Mouse (Mus musculus): ENCODE data around the gene Glyatl3. TPM values are rescaled to one million over a fixed set of nuclear protein-coding genes. Genes with fewer than 3 reads are reported as not detected.

Gene Glyatl3
- polyA plus RNA-seq, 1 experiment from 2014 or later = not detected

DNA sequence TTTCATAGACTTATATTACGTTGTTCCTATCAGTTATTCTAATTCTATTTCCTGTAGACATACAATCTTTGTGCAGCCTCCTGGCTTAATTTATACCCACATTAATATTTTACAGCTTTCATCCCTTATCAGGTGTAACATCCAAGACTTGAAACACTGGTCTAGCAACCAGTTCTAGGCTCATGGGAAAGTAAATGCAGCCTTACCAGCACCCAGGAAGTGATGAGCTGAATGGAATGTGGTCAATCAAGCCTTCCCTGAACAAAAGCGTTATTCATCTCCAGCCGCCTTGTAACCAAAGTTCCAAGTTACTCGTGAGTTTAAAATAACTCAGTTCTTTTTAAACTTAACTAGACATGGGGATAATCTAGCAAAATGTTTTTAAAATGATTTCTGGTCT, 29.0 kb downstream of the Glyatl3 start:
- WGBS (ENCODE audit: insufficient replicate concordance) = 72% methylated on average over 4 of the region's 4 CpGs
- no peak overlapping the region for H3K27ac ChIP-seq
- DNase-seq (no peak), ATAC-seq (ENCODE audit: low read depth) (no peak)
- H3K27me3 ChIP-seq = no peaks in the 10 kb centered on the region
- H3K4me2 ChIP-seq = no peak overlapping the region
- no peak overlapping the region for H3K4me3 ChIP-seq (replicated peaks)
- no peaks in the 10 kb centered on the region for H3K9me3 ChIP-seq (replicated peaks)
- H3K4me1 ChIP-seq (replicated peaks) = peaks cover 17% of the 10 kb centered on the region
- H3K9ac ChIP-seq = no peak overlapping the region
- no peaks in the 10 kb centered on the region for H3K36me3 ChIP-seq

DNA sequence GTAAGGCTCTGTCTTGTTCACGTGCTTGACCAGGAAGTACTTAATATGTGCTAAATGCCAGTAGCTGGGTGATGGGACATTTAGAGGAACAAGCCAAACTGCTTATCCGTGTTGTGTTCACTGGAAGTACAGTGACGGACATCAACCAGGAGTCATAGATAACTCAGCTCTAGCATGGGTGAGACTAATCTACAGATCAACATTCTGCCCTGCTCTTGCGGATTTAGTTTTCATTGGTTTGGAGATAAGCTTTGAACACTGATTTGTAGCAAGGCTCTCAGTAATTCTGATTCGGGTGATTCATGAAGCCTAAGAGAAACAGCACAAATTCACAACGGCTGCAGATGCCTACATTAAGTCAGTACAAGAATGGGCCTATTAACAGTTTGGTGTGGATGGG, 32.0 kb downstream of the Glyatl3 start:
- no peaks in the 10 kb centered on the region for H3K9me3 ChIP-seq (replicated peaks)
- no peak overlapping the region for H3K9ac ChIP-seq
- H3K4me3 ChIP-seq (replicated peaks) = no peak overlapping the region
- WGBS (ENCODE audit: insufficient replicate concordance) = 49% methylated on average over 6 of the region's 6 CpGs
- ATAC-seq (ENCODE audit: low read depth) (no peak), DNase-seq (no peak)
- H3K27me3 ChIP-seq = no peaks in the 10 kb centered on the region
- H3K4me2 ChIP-seq = no peak overlapping the region
- peaks cover 32% of the 10 kb centered on the region for H3K4me1 ChIP-seq (replicated peaks)
- no peaks in the 10 kb centered on the region for H3K36me3 ChIP-seq
- H3K27ac ChIP-seq = no peak overlapping the region

DNA sequence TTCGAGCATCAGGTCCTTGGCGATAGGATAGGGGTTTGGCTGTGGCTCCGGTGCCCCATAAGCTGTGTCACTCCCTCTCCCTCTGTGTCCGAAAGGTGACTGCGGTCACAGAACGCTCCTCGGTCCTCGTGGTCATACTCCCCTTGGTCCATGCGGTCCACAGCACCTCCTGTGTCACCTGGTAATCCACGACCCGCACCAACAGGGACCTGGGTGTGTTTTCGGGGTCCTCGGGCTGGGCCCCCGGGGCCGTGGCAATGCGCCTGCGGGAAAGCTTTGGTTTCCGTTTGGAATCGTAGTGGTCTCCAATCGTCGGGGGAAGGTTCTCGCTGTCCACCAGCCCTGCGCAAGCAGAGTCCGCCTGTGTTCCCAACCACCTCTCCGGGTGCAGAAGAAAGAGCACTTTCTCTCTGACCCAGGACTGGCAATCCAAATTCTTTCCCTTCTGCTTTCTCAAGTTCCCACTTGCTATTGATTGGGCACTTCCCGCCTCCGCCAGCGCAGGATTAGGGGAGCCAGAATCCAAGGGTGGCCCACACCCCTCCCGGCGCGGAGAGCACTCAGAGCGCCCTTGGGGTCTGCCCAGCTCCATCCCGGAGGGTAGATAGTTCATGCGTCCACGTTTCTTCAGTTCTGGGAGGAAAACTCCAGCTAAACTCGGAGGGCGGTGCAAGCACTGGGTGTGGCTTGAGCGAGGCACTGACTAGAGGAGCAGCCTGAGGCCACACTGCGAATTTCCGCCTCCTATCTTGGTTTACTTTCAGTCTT, 34.0 kb downstream of the Glyatl3 start, which contains the start of gene 9130008F23Rik:
9130008F23Rik (minus strand) TSS at position 636 of the 768 bp plus-strand sequence.
- Histone ChIP-seq H3K9ac (peak within 1 kb of the TSS; percentile 75), H3K4me2 (peak within 1 kb of the TSS; percentile 90), H3K9me3 (replicated peaks) (no peaks in the 10 kb centered on the region), H3K4me1 (replicated peaks) (peaks cover 32% of the 10 kb centered on the region), H3K27me3 (no peaks in the 10 kb centered on the region), H3K36me3 (no peaks in the 10 kb centered on the region), H3K4me3 (replicated peaks) (peak within 1 kb of the TSS; percentile 77), H3K27ac (peak within 1 kb of the TSS; percentile 53)
- under 1% methylated on average over 39 of the region's 40 CpGs for WGBS (ENCODE audit: insufficient replicate concordance)
- peak; percentile 29 for DNase-seq
- peak; percentile 86 for ATAC-seq (ENCODE audit: low read depth)

GRCm38 (mm10) chr17:40879528-40879923, 34.6 kb downstream of the Glyatl3 start:
- H3K4me2 ChIP-seq = peak overlapping the region; percentile 90
- peaks cover 32% of the 10 kb centered on the region for H3K4me1 ChIP-seq (replicated peaks)
- DNase-seq = no peak
- H3K9me3 ChIP-seq (replicated peaks) = no peaks in the 10 kb centered on the region
- WGBS (ENCODE audit: insufficient replicate concordance) = 2% methylated on average over 6 of the region's 6 CpGs
- H3K4me3 ChIP-seq (replicated peaks) = peak overlapping the region; percentile 77
- ATAC-seq (ENCODE audit: low read depth) = no peak
- H3K36me3 ChIP-seq = no peaks in the 10 kb centered on the region
- H3K27me3 ChIP-seq = no peaks in the 10 kb centered on the region
- peak overlapping the region; percentile 75 for H3K9ac ChIP-seq
- no peak overlapping the region for H3K27ac ChIP-seq

DNA sequence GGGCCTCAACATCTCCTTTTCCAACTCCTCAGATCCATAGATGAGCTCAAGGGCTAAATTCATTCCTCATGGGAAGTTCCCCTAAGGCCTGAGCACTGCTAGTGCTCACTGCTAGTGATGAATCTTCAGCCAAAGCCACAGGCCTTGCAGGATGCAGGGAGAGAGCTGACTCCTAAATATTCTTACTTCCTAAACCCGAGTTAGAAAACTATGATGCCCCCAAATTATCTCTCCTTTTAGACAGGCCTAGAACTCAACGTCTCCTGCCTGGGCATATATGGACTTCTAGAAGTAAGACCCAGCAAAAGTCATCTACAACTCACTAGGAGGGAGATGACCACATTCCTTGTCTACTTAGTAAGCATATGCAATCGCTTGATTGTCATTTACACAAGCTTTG, 36.4 kb downstream of the Glyatl3 start:
- peak overlapping the region; percentile 90 for H3K4me2 ChIP-seq

DNA sequence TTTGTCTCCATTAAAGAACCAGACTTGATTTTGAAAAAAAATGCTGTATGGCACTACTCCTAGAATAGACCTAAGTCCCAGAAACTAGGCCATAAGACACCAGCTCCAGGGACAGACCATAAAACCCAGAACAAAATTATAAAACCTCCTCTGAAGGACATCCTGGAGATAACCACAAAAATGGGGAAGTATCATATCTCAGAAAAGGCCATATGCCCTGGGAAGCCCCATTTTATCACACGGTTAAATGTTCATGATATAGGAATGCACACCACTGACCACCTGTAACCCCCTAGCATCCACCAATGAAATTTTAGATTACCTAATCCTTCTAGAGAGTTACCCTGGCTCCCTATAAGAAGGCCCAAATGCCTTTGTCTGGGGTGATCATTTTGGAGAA, 38.6 kb downstream of the Glyatl3 start:
- Histone ChIP-seq H3K4me1 (replicated peaks) (peaks cover 28% of the 10 kb centered on the region), H3K36me3 (no peaks in the 10 kb centered on the region), H3K4me3 (replicated peaks) (no peak overlapping the region), H3K27ac (no peak overlapping the region), H3K9me3 (replicated peaks) (no peaks in the 10 kb centered on the region), H3K4me2 (no peak overlapping the region), H3K27me3 (no peaks in the 10 kb centered on the region), H3K9ac (no peak overlapping the region)
- DNase-seq (no peak), ATAC-seq (ENCODE audit: low read depth) (no peak)
- WGBS (ENCODE audit: insufficient replicate concordance) = 27% methylated on average over 1 of the region's 1 CpGs

More for the DNA sequence above, 36.4 kb downstream of the Glyatl3 start:
- peaks cover 35% of the 10 kb centered on the region for H3K4me1 ChIP-seq (replicated peaks)
- H3K27ac ChIP-seq = no peak overlapping the region
- no peaks in the 10 kb centered on the region for H3K27me3 ChIP-seq
- ATAC-seq (ENCODE audit: low read depth) (no peak), DNase-seq (no peak)
- no peaks in the 10 kb centered on the region for H3K9me3 ChIP-seq (replicated peaks)
- H3K36me3 ChIP-seq = no peaks in the 10 kb centered on the region
- no peak overlapping the region for H3K4me3 ChIP-seq (replicated peaks)
- H3K9ac ChIP-seq = no peak overlapping the region
- 22% methylated on average over 3 of the region's 3 CpGs for WGBS (ENCODE audit: insufficient replicate concordance)

DNA sequence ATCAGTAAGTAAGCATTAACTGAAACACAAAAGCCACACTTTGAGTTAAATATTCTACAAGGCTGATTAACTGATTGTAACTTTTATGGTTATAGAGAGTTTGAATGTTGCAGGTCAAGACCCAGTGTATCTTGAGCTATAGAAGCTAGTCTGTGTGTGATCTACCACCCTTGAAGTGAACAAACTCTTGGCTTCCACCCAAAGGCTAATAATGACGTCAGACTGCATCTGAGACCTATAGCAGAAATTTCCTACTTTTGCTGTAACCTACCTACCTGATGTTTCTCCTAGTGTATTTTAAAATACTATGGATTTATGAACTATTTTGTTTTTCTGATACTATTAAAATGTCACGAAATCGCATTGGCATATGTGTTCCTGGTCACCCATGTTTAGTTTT, 39.4 kb downstream of the Glyatl3 start:
- Histone ChIP-seq H3K36me3 (no peaks in the 10 kb centered on the region), H3K4me3 (replicated peaks) (no peak overlapping the region), H3K27ac (no peak overlapping the region), H3K4me2 (no peak overlapping the region), H3K4me1 (replicated peaks) (peaks cover 25% of the 10 kb centered on the region), H3K27me3 (no peaks in the 10 kb centered on the region), H3K9ac (no peak overlapping the region), H3K9me3 (replicated peaks) (no peaks in the 10 kb centered on the region)
- 70% methylated on average over 3 of the region's 3 CpGs for WGBS (ENCODE audit: insufficient replicate concordance)
- ATAC-seq (ENCODE audit: low read depth) (no peak), DNase-seq (no peak)

- Histone ChIP-seq H3K9me3 (replicated peaks) (no peaks in the 10 kb centered on the region), H3K9ac (no peak overlapping the region), H3K27me3 (no peaks in the 10 kb centered on the region), H3K4me2 (no peak overlapping the region), H3K4me1 (replicated peaks) (peaks cover 21% of the 10 kb centered on the region), H3K27ac (no peak overlapping the region), H3K36me3 (no peaks in the 10 kb centered on the region), H3K4me3 (replicated peaks) (no peak overlapping the region)
- 19% methylated on average over 2 of the region's 2 CpGs for WGBS (ENCODE audit: insufficient replicate concordance)
- DNase-seq = no peak
- no peak for ATAC-seq (ENCODE audit: low read depth)
Measured at GRCm38 (mm10) chr17:40873582-40874011, 40.6 kb downstream of the Glyatl3 start.

DNA sequence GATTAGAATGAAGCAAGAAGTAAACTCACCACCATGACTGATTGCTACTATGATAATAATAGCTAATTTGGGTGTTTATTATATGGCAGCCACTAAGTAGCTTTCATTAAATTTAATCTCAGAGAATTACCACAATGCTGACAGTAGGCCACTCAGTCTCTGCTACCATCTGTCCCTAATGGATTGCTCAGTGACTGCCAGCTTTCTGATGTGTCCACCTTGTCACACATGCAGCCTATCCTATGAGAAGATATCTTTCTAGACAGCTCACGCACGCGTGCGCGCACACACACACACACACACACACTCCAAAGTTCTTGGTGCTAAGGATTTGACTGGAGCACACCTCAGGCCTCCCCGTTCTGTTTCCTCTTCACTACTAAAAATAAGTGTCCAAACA, 41.5 kb downstream of the Glyatl3 start:
- H3K27me3 ChIP-seq = no peaks in the 10 kb centered on the region
- H3K36me3 ChIP-seq = no peaks in the 10 kb centered on the region
- no peak overlapping the region for H3K9ac ChIP-seq
- 84% methylated on average over 6 of the region's 6 CpGs for WGBS (ENCODE audit: insufficient replicate concordance)
- H3K27ac ChIP-seq = no peak overlapping the region
- peaks cover 12% of the 10 kb centered on the region for H3K4me1 ChIP-seq (replicated peaks)
- H3K4me3 ChIP-seq (replicated peaks) = no peak overlapping the region
- ATAC-seq (ENCODE audit: low read depth) = no peak
- DNase-seq = no peak
- H3K4me2 ChIP-seq = no peak overlapping the region
- no peaks in the 10 kb centered on the region for H3K9me3 ChIP-seq (replicated peaks)

DNA sequence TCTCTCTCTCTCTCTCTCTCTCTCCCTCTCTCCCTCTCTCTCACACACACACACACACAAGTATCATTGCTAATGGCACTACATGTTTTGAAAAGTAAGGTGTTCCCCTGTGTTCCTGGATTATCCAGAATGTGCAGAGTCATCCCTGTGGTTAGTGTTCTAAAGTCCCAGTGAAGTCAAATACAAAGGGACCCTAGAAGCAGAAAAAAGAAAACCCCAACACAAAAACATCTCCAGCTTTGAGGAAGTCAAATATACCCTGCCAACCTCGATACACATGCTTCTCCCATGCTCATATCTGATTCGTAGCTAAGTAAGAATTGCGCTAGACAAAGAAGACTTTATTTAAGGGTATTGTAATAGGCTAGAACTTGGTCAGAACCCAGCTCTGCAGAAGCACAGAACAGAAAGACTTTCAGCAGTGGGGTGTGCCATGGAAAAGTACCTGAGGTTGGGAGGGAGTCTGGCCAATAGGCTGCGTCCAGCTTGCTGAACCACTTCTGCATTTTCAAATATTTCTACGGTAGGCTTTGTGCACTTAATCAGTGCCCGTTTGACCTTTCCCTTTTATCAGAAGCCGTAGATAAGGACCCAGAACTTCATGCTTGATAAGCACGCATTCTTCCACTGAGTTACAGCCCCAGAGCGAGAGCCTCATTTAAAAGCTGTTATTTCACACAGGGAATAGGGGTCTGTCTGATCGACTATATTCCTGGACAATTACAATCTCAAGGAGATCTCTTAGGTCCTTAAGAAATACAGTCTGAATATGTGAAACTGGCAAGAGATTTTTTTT, 45.0 kb downstream of the Glyatl3 start:
- Histone ChIP-seq H3K36me3 (no peaks in the 10 kb centered on the region), H3K9ac (no peak overlapping the region), H3K4me1 (replicated peaks) (peaks cover 8% of the 10 kb centered on the region; the same call in 1 of the 2 replicates), H3K9me3 (replicated peaks) (no peaks in the 10 kb centered on the region), H3K27me3 (no peaks in the 10 kb centered on the region), H3K27ac (no peak overlapping the region), H3K4me3 (replicated peaks) (no peak overlapping the region), H3K4me2 (no peak overlapping the region)
- DNase-seq (no peak), ATAC-seq (ENCODE audit: low read depth) (no peak)
- 9% methylated on average over 10 of the region's 10 CpGs for WGBS (ENCODE audit: insufficient replicate concordance)

DNA sequence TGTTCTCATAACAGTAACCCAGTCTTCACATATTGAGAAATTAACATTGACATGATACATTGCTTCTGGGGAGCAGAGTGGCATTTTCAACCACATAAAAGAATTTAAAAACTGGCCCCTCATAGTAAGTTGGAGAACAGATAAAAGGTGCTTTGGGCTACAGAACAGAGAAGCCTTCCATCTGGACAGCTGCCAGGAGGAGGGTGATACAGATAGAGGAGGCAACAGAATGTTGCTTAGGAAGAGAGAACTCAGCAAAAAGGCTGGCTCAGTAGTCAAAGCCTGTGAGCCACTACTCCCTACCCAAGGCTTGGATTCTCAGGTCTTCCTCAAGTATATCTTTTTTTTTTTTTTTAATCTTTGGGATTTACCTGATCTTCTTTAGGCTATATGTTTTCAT, 59.1 kb downstream of the Glyatl3 start:
- no peak overlapping the region for H3K4me3 ChIP-seq (replicated peaks)
- H3K27me3 ChIP-seq = no peaks in the 10 kb centered on the region
- H3K4me1 ChIP-seq (replicated peaks) = no peaks in the 10 kb centered on the region
- ATAC-seq (ENCODE audit: low read depth) (no peak), DNase-seq (no peak)
- H3K36me3 ChIP-seq = no peaks in the 10 kb centered on the region
- H3K4me2 ChIP-seq = no peak overlapping the region
- no peak overlapping the region for H3K27ac ChIP-seq
- H3K9me3 ChIP-seq (replicated peaks) = no peaks in the 10 kb centered on the region
- no peak overlapping the region for H3K9ac ChIP-seq
